Mouse (Mus musculus) adrenal gland, adult 18-20 months (tissue): Measurements from ENCODE around the gene Hagh. TPM values are rescaled to one million over a fixed set of nuclear protein-coding genes. Genes with fewer than 3 reads are reported as not detected.

Experiments used
- DNase-seq, 2 experiments: peaks; one replicate each; pipeline ENCODE4 v3.0.0; 2021 to 2022; ENCODE audit warnings: low spot score in 2 of 2
- total RNA-seq, 2 experiments: library from RNA; stranded (reverse); gene quantifications; 1 replicate in 1 of 2; 2 replicates in 1 of 2; pipeline ENCODE4 v1.2.3; 2021

The Hagh gene
- total RNA-seq, 2 experiments from 2014 or later: 88.4 to 99.0 TPM

GRCm38 (mm10) chr17:24899153-24899552 is 59.2 kb downstream of the Hagh start:
- no peak for DNase-seq

- DNase-seq: no peak
Measured at GRCm38 (mm10) chr17:24900014-24900413, 60.1 kb downstream of the Hagh start.

- no peak for DNase-seq
Measured at GRCm38 (mm10) chr17:24902124-24902523, 62.2 kb downstream of the Hagh start.

GRCm38 (mm10) chr17:24902671-24903474 is 62.9 kb downstream of the Hagh start:
- no peak for DNase-seq

- DNase-seq: no peak
Measured at GRCm38 (mm10) chr17:24903767-24904166, 63.8 kb downstream of the Hagh start.

GRCm38 (mm10) chr17:24907591-24907990 is 67.6 kb downstream of the Hagh start:
- peak in 1 of 2 experiments; percentile 65 for DNase-seq

- no peak for DNase-seq
Measured at GRCm38 (mm10) chr17:24913984-24914383, 74.0 kb downstream of the Hagh start.

Other genes starting within 250 kb of the Hagh start
- 100 to 1,000 TPM in 1 of 2 experiments, 10 to 100 TPM in 1; 93.3 to 111 TPM for gene Tsc2, start 207.5 kb upstream of the Hagh start, total RNA-seq
- gene Nthl1, start 207.5 kb upstream of the Hagh start, total RNA-seq: 1 to 10 TPM; 7.3 to 8.0 TPM
- 10 to 100 TPM; 62.0 to 90.2 TPM for gene Slc9a3r2, start 189.8 kb upstream of the Hagh start, total RNA-seq
- gene Npw, start 181.7 kb upstream of the Hagh start, total RNA-seq: not detected
- gene Zfp598, start 170.5 kb upstream of the Hagh start, total RNA-seq: 10 to 100 TPM; 50.0 to 55.7 TPM
- gene Syngr3, start 150.2 kb upstream of the Hagh start, total RNA-seq: 1 to 10 TPM; 2.2 to 3.3 TPM
- gene Gfer, start 144.0 kb upstream of the Hagh start, total RNA-seq: 10 to 100 TPM; 31.9 to 33.9 TPM
- 1 to 10 TPM; 2.8 to 3.9 TPM for gene Noxo1, start 143.9 kb upstream of the Hagh start, total RNA-seq
- gene Tbl3, start 132.5 kb upstream of the Hagh start, total RNA-seq: 10 to 100 TPM; 30.2 to 32.4 TPM
- gene Rnf151, start 122.1 kb upstream of the Hagh start, total RNA-seq: not detected
- 100 to 1,000 TPM; 653 to 681 TPM for gene Rps2, start 122.0 kb upstream of the Hagh start, total RNA-seq
- 100 to 1,000 TPM; 239 to 321 TPM for gene Ndufb10, start 115.7 kb upstream of the Hagh start, total RNA-seq
- 1 to 10 TPM in 1 of 2 experiments, not detected in 1; 1.2 TPM for gene Rpl3l, start 112.3 kb upstream of the Hagh start, total RNA-seq
- 10 to 100 TPM; 83.9 to 94.4 TPM for gene Msrb1, start 103.5 kb upstream of the Hagh start, total RNA-seq
- 1 to 10 TPM; 2.2 to 2.3 TPM for gene Hs3st6, start 87.2 kb upstream of the Hagh start, total RNA-seq
- gene Meiob, start 35.9 kb upstream of the Hagh start, total RNA-seq: under 1 TPM; 0.50 to 0.80 TPM
- 10 to 100 TPM; 27.6 to 28.2 TPM for gene Fahd1, start 10.2 kb downstream of the Hagh start, total RNA-seq
- gene Igfals, start 25.9 kb downstream of the Hagh start, total RNA-seq: 1 to 10 TPM; 2.0 to 2.7 TPM
- 10 to 100 TPM; 48.5 to 54.1 TPM for gene Nubp2, start 46.2 kb downstream of the Hagh start, total RNA-seq
- gene Spsb3, start 46.5 kb downstream of the Hagh start, total RNA-seq: 10 to 100 TPM; 33.0 to 33.9 TPM
- gene Eme2, start 54.9 kb downstream of the Hagh start, total RNA-seq: 10 to 100 TPM; 40.6 to 46.1 TPM
- gene Mrps34, start 55.0 kb downstream of the Hagh start, total RNA-seq: 100 to 1,000 TPM; 107 to 148 TPM
- gene Nme3, start 56.4 kb downstream of the Hagh start, total RNA-seq: 100 to 1,000 TPM in 1 of 2 experiments, 10 to 100 TPM in 1; 50.8 to 100 TPM
- gene Mapk8ip3, start 96.8 kb downstream of the Hagh start, total RNA-seq: 100 to 1,000 TPM; 125 to 137 TPM
- gene Jpt2, start 120.5 kb downstream of the Hagh start, total RNA-seq: 10 to 100 TPM; 19.2 to 26.3 TPM
- 10 to 100 TPM; 20.4 to 24.0 TPM for gene Cramp1l, start 175.6 kb downstream of the Hagh start, total RNA-seq
- 10 to 100 TPM; 20.3 to 29.9 TPM for gene Ift140, start 175.9 kb downstream of the Hagh start, total RNA-seq
- 10 to 100 TPM; 43.2 to 45.6 TPM for gene Tmem204, start 243.4 kb downstream of the Hagh start, total RNA-seq